Mouse (Mus musculus): ENCODE results near the gene Ndufv1.
A peak's percentile ranks its signal among the peaks of the same experiment; 100 is the strongest.
"Not testable (repeated sequence)": the region's sequence is repeated elsewhere in the genome, so short reads cannot be mapped to it uniquely, and the experiment has no call there.

The Ndufv1 gene

GRCm38 (mm10) chr19:4042124-4042523 lies 29.5 kb upstream of the Ndufv1 start:
- no peak for DNase-seq (ENCODE audit: low spot score in 2 of 2)

- DNase-seq (ENCODE audit: low spot score in 2 of 2) = not testable (repeated sequence)
Measured at GRCm38 (mm10) chr19:4041500-4041899, 28.9 kb upstream of the Ndufv1 start.

- not testable (repeated sequence) for DNase-seq (ENCODE audit: low spot score in 2 of 2)
Measured at GRCm38 (mm10) chr19:4040941-4041340, 28.3 kb upstream of the Ndufv1 start.

- DNase-seq (ENCODE audit: low spot score in 2 of 2) = peak; percentile 88 to 89
Measured at GRCm38 (mm10) chr19:4037788-4038232, 25.2 kb upstream of the Ndufv1 start, which contains the start of gene Gstp1. Gstp1 (minus strand) TSS chr19:4037985.

GRCm38 (mm10) chr19:4037154-4037787 lies 24.7 kb upstream of the Ndufv1 start:
- not testable (repeated sequence) for DNase-seq (ENCODE audit: low spot score in 2 of 2)

DNA sequence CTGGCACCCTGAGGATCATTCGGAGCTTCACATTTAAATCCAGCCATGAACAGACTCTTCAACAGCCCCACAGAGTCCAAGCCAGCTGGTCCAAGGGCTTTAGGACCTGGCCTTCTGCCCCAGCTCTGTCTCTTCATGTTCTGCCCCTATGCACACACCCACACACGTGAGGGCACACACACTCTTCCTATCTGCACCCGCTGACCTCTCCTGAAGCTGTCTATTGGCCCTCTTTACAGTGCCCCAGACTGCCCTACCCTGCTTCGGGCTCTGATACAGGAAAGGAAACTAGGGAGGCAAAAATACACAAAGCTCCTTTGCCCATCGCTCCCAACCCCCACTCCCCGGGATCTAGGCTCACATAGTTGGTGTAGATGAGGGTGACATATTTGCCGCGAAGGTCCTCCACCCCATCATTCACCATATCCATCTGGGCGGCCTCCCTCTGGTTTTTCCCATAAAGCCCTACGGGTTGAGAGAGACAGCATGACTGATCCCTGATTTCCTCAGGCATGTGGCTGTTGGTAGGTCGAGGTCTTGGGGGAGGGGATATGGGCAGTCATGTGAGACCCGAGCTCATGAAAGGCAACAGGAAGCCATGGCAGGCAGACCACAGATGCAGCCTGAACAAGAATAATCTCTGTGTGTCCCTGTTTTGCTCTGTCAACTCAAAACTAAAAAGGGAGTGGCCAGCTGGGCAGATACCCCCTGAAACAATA lies 23.9 kb upstream of the Ndufv1 start:
- no peak for DNase-seq (ENCODE audit: low spot score in 2 of 2)

DNA sequence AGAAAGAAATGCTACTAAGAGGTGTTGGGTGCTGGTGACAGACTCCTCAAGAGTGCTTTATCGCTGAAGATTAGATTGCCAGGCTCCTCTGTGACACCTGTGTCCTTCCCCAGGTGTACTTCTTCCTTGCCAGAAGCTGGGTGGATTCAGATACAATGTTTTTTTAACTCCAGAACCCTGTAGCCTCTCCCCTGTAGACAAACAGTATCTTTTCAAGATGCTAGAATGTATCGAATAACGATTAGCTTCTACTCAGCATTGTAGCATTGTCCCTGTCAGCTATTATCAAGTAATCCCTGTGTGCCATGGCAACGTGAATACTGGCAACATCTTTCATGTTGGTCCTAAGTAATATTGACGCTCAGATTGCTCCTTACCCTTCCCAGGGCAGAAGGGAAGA lies 21.1 kb upstream of the Ndufv1 start:
- DNase-seq (ENCODE audit: low spot score in 2 of 2) = no peak

- DNase-seq (ENCODE audit: low spot score in 2 of 2) = no peak
Measured at GRCm38 (mm10) chr19:4033298-4033697, 20.7 kb upstream of the Ndufv1 start.

DNA sequence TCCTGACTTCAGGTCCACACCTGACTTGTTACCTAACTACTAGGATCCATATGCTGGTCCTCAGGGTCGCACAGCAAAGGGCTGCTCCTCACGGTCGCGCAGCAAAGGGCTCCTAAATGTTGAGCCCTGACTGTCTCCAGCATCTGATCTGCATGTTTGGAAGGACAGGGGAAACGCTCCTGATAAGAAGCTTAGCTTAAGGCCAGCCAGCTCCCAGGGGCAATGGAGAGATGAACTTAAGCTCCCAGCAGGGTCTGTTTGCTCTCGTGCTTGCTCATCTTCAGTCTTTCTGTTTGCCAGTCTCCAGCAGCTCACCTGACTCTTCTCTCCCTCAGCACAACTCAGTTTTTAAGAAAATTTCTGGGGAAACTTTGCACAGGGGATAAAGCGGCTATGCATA lies 20.1 kb upstream of the Ndufv1 start:
- DNase-seq (ENCODE audit: low spot score in 2 of 2) = no peak

DNA sequence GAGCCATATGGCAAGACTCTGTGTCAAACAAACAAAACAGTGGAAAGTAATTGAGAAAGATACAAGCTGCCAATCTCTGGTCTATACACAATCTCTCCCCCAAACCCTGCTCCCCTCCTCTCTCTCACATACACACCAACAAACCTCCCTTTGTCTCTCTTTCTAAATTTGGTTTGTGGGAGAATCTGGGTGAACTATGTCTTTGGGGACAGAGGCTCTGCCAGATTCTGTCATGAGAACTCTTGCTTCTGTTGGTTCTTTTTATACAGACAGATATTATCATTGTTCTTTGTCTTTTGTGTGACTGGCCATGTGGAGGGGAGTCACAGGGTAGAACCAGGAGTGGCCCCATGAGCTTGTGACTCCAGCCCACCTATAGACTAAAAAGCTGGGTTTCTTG lies 15.0 kb upstream of the Ndufv1 start:
- DNase-seq (ENCODE audit: low spot score in 2 of 2) = no peak

GRCm38 (mm10) chr19:4023185-4023584 lies 10.6 kb upstream of the Ndufv1 start:
- no peak for DNase-seq (ENCODE audit: low spot score in 2 of 2)

- peak; percentile 71 to 76 for DNase-seq (ENCODE audit: low spot score in 2 of 2)
Measured at GRCm38 (mm10) chr19:4018743-4019583, 6.4 kb upstream of the Ndufv1 start.

DNA sequence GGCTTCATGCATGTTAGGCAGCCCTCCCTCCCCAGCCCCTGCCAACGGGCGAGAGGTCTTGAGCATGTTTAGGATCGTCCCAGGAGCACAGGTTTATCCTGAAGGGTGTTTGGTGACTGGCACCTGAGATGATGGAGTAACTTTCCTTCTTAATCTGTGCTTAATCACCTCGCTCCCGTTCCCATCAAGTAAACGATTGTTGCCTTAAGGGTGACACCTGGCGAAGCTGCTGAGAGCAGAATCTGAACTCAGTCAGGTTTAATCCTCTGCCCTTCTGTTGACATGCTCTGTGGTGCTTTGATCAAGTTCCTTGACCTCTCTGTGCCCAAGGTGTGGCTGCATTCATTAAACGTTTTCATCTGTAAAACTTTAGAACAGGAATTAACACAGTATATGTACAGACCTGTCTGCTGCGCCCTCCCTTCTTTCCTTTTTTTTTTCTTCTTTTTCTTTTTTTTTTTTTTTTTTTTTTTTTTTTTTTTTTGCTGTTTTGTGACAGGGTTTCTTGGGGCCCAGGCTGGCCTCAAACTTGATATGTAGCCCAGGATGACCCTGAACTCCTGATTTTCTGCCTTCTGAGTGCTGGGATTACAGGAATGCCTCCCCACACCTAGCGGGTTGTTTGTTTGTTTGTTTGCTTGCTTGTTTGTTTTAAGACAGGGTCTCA lies 5.4 kb upstream of the Ndufv1 start:
- no peak for DNase-seq (ENCODE audit: low spot score in 2 of 2)

DNA sequence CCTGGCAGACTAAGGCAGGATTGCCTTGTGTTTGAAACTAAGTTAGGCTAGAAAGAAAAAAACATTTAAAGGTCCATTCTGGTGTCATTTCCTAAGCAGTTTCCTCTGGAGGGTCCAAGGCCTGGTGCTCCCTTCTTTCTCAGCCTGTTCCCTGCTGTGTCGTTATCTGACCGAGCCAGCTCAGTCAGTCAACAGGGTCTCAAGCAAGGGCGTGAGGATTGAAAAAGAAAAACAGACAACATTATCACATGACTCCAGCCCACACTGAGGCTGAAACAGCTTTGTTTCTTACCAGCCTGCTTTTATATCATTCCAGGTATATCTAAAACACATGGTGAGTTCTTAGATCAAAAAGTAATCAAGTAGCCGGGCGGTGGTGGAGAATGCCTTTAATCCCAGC lies 3.0 kb upstream of the Ndufv1 start:
- DNase-seq (ENCODE audit: low spot score in 2 of 2) = no peak

GRCm38 (mm10) chr19:4014802-4015201 lies 2.2 kb upstream of the Ndufv1 start:
- DNase-seq (ENCODE audit: low spot score in 2 of 2) = no peak

- no peak for DNase-seq (ENCODE audit: low spot score in 2 of 2)
Measured at GRCm38 (mm10) chr19:4013066-4013465, 460 bp upstream of the Ndufv1 start.

DNA sequence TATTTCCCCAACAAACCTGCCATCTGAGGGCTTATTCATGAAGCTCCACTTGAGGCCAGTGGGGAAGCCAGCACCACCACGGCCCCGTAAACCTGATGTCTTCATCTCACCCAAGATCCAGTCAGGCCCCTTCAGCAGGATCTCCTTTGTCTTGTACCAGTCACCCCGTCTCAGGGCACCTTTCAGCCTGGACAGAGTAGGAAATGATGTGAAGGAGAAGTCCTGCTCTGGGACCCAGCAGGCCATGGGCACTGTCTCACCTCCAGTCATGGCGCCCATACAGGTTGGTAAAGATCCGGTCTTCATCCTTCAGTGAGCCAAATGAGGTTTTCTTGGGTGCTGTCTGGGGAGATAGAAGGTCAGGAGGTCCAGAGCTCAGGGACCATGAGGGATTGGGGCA lies 1.5 kb downstream of the Ndufv1 start:
- DNase-seq (ENCODE audit: low spot score in 2 of 2) = no peak

GRCm38 (mm10) chr19:4005971-4006370 lies 6.6 kb downstream of the Ndufv1 start:
- no peak for DNase-seq (ENCODE audit: low spot score in 2 of 2)

GRCm38 (mm10) chr19:4005091-4005490 lies 7.5 kb downstream of the Ndufv1 start:
- no peak for DNase-seq (ENCODE audit: low spot score in 2 of 2)

GRCm38 (mm10) chr19:4004331-4004730 lies 8.3 kb downstream of the Ndufv1 start:
- DNase-seq (ENCODE audit: low spot score in 2 of 2) = no peak

- DNase-seq (ENCODE audit: low spot score in 2 of 2) = no peak
Measured at GRCm38 (mm10) chr19:4003641-4004040, 9.0 kb downstream of the Ndufv1 start.

GRCm38 (mm10) chr19:4003112-4003511 lies 9.5 kb downstream of the Ndufv1 start, which contains the start of gene Doc2g:
Doc2g (plus strand) TSS chr19:4003313.
- no peak for DNase-seq (ENCODE audit: low spot score in 2 of 2)
